Mouse (Mus musculus) ovary, adult 18-20 months (tissue): Measurements from ENCODE around the gene Accsl.

Experiments used
- DNase-seq: peaks from one replicate; pipeline ENCODE4 v3.0.0; 2022; ENCODE audit warnings: low spot score, mixed read lengths

Accsl gene

DNA sequence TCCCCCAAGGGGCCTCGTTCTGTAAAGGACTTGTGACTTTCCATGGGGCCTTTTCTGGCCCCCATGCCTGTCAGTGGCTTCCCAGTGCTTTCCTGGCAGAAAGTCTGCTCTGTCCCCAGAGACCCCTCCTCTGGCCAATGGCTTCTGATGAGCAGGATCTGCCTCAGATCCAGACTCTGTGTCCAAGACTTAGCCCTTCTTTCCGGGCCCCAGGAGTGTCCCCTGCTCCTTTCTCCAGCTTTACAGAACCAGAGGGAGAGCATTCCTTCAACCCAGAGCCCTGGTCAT is 5.2 kb upstream of the Accsl start:
- DNase-seq: no peak

DNA sequence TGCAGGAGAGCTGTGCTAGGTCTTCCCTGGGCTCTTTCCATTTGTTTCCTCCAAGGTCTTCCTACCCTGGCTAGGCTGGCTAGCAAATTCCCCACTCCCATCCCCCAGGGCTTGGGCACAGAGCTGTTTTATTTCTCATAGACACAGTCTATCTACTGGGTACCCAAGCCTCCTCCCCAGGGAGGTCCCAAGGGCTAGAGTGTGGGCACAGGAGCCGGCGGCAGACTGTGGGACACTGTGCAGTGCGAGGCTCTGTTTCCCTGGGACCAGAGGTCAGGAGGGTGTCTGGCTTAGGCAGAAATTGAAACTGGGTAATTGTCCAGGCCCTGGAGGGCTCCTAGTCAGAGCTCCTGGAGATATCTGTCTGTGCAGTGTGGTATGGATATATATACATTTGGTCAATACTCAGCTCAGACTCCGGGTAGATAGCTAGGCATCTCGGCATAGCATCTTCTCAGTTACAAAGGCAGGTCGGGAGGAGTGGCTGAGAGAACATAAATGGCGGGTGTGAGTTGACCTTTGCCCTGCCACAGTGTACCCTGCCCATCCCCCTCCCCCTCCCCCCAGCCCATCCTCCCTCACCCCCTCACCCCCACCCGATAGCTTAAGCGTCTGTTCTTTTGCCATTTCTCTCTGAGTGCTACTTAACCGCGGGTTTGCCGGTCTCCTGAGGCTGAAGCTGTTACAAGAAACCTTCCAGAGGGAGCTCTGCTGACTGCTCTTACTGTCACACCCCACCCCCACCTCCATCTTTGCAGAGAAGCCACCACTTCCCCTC is 4.7 kb upstream of the Accsl start:
- no peak for DNase-seq

DNA sequence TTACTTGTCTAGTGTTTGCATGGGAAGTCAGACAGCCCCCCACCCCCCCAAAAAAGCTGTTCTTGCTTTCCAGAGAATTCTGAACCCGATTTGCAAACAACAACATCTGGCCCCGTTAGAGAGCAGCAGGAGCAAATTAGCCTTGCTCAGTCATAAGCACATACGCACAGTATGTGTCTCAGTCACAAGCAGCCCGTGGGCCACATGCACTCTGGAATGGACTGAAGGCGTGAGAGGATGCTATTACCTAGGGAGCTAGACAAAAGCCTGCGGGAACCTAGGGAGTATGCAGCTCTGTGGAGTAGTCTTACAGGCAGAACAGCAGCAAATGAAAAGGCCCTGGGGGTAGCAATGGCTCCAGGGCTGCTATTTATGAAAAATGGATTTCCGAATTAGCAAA is 3.3 kb upstream of the Accsl start:
- DNase-seq: no peak

DNA sequence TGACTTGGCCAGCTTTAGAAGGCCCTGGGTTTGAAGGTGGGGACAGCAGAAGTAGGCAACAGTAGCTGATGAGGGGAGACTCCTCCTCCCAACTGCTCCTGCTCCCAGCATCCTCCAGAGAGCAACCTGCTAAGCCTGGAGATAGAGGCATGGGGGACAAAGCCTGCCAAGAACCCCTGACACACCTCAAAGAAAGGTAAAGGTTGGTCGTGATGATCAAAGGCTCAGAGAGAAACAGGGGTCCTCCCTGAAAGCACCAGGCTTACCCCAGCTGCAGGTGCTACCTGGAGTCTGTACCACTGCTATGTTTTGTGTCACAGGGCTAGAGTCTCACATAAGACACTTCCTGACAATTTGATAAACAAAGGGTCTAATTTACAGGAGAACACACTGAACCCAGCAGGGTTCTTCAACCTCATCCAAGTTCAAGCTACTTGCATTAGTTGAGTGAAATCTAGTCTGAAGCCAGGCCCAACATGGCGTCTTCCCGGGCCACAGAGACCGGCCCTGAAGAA is 2.5 kb upstream of the Accsl start:
- DNase-seq: no peak

DNA sequence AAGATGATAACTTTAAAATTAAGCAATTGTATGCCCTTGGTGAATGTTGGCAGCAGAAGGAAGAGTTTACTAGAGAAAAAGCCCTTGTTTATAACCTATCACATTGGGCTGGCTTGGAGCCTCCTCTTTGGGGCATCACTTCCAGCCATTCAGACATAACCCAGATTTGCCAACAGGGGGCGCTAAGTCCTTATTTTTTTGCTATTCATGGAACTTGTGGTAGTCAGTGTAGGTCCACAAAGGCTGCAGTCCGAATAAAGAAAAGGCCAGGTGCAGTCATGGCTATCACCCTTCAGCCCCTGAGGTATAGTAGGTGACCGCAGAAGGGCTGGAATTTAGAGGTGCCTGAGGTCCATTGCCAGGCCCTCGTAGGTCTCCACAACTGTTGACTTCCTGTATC is 1.9 kb upstream of the Accsl start:
- peak; percentile 21 for DNase-seq

DNA sequence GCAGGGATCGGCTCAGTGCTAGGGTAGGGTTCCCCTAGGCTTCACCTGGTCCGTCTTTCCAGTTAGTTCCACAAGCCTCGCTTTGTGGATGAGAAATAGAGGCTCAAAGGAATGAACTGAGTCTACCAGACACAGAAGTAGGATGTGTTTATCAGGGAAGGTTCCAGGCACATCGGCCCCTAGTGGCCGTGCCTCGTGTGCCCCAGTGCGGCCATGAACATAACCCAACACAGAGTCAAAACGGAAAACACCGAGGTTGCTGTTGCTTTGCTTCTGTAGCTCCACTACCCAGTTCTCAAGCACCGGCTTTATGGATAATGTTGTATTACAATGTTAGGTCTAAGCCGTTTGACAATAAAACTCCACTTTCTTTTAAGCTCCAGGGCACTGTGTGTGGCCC is 391 bp downstream of the Accsl start:
- no peak for DNase-seq

DNA sequence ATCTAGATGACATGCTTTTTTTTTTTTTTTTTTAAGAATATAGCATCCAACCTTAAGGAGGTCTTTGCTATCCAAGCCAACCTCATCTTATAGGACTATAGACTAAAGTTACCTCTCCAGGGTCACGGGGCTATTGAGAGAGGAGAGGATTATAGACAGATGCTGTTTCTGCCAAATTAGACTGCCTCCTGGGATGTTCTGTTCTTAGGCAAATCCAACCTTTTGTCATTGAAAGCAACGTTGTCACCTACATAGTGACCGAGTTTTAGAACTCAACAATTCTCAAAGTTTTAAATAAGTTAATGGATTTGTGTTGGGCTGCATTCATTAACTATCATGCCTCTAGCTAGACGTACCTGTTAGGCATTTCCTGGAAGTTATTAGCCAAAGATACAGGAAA is 5.7 kb downstream of the Accsl start:
- DNase-seq: no peak

DNA sequence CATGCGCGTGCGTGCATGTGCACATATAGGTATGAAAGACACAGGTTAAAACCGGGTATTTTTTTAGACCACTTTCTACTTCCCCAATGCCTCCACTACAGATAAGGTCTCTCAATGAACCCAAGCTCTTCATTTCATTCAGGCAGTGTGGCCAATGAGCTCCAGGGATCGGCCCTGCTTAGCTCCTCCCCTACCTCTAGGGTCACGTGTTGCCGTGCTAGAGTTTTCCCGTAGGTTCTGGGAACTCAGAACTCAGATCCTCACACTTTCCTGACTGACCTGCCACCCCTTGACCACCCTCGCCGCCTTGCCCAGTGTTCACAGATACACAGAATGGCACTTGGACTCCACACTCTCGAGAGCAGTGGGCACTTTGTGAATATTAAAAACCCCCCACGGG is 10.1 kb downstream of the Accsl start:
- no peak for DNase-seq

DNA sequence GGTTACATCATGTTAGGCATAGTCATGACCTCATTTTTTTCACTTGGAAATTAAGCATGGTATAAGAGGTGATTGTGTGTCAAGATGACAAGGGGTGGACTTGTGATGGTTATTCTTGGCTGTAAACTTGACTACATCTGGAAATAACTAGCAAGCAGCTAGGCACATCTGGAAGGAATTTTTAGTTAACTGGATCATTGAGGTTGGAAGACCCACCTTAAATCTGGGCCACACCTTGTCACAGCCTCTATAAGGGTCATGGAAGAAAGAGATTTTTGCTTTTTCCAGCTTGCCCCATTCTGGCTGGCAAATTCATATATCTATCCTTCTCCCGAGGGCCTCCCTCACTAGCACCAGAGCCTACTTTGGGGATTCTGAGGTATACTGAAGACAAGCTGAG is 17.7 kb downstream of the Accsl start:
- no peak for DNase-seq

DNA sequence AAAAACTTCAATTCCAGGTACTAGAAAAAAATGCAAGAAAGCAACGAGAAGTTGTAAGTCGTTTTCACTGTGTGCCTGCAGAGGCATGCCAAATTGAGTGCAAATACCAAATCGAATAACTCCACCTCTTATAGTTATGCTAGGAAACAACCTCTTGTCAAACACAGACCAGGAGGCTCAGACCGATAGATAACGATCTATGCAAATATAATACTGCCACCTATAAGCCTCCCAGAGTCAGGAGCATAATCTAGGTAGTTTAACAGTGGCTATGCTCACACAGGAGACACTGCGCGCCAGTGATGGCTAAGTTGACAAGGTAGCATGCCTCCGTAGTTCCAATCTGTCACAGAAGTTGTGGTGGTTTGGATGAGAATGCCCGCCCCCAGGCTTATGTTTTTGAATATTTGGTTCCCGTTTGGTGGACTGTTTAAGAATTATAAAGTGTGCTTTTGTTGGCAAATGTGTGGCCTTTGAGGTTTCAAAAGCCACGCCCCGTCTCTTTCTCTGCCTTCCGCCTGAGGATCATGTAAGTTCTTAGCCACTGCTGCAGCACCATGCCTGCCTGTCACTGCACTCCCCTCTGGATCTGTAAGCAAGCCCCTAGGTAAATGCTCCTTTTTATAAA is 18.5 kb downstream of the Accsl start:
- no peak for DNase-seq

DNA sequence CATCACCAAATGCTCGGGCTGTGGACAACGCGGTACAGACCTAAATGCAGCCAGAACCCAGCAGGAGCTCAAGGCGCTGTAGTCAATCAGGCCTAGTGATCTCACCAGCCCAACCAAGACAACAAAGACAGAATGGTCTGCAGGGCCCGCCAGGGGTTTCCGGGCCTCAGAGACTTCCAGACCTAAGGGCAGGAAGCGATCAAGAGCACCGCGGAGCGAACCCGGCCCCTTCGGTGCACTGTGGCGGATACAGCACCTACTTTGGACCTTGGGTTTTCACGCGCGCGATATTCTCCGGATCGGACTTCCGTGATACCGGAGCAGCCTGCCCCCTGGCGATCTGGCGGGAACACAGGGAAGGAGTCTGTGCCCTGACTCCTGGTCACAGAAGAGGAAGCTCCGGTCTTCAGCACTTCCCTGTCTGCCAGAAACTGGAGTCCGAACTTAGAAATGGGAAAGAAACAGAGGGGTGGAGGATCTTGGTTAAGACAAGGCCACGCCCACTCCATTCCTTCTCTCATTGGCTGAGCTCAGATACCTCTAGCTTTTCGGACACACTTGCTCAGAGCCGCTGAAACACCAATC is 19.4 kb downstream of the Accsl start, which contains the start of gene Accs:
TSS of gene Accs (minus strand) at position 439 of the 585 bp plus-strand sequence.
- DNase-seq: peak; percentile 80

DNA sequence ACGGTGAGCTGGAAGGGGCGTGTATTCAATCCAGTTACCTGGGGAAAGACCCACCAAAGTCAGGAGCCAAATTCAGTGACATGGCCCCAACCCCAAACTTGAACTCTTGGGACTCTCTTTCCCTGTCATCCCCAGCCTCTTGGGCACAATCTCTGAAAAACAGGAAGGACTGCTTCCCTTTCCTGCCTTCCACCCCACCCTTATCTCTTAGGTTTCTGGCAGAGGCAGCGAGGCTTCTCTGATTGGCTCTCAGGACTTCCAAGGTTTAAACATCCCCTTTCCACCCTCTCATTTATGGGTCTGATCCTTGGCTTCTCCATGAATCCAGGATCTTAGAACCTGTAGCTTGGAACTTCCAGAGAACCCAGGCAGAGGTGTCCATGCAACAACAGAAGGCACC is 27.6 kb downstream of the Accsl start:
- DNase-seq: no peak

DNA sequence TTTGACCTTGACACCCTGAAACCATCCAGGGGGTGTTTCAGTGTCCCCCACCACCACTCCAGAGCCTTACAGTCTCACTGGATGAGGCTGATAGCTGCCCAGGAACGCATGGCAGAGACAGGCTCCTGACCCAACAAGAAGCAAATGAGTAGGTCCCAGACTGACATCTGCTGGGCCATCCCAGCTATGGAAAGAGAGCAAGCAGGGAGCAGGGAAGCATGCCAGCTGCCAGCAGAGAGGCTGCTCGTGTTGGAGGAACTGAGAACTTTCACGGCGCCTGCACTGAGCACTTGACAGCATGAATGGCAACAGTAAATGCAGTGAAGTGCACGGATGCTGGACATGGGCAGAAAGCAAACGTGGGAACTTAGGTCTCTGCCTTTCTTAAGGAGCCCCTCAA is 28.8 kb downstream of the Accsl start:
- DNase-seq: no peak

DNA sequence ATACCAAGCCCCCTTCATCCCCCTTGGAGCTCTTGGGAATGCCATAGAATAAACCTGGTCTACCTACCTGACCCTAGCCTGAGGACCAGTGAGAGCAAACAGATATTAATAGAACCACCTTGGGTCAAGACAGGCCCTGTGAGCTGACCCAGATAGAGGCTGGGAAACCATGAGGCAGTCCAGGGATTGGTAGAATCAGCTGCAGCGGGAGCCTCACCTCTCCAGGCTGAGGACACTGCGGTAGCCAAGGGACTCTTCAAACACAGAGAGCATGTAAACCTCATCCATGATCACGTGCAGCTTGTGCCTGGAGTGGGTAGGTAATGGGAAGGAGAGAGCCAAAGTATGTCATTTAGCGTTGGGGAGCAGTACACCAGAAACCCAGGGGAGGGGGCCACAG is 30.0 kb downstream of the Accsl start:
- DNase-seq: no peak

DNA sequence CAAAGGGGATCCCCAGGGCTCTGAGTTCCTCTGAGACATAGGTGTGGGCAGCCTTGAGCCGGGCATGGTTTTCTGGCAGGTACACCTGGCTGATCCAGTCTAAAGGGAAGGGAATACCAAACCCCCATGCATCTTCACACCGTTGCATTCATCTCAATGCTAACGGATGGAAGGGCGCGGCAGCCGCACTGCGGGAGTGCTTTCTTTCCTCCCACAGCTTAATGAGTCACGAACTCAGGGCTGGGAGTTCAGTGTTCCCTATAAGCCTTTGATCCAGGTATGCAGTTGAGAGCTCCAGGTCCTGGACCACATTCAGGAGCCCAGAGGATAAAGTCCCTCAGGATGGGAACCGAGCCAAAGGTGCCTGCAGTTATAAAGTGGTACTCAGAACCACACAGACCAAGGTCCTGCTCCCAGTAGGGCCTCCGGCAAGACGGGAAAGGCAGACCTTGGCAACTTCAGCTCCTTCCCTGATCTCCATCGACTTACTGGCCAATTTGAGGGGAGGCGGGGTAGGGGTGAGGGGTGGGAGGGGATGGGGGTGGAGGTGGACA is 32.6 kb downstream of the Accsl start:
- DNase-seq: no peak

DNA sequence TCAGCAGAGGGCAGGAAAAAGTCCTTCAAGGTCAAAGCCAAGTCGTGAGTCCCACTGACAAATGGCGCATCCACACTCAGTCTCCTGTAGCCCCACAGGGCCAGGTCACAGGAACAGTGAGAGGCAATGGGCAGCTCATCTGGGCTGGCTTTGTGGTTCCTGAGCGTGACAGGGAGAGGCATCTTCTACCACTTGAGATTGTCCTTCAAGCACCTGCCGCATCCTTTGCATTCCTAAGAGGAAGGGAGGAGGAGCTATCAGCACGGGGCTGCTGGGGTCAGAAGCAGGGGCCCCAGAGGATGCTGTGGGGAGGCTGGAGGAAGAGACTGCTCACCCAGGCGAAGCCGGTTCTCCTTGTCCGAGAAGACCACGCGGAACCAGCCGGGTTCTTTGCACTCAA is 33.4 kb downstream of the Accsl start:
- DNase-seq: no peak

DNA sequence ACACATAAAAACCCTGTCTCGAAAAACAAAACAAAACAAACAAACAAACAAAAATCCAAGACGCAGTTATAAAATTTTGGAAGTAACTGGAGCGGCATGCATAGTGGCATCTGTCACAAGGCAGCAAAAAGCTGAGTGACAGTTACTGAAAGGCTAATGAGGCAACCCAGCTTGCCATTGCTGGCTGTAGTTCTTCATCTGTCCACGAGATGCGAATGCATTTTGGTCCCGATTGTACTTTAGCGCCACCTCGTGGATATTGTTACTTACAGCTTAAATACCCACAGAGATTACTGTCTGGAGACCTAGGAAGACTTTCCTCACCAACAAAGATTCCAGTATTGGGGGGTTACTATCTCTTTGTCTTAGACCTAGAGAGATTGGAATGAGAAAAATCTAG is 45.4 kb downstream of the Accsl start:
- DNase-seq: peak; percentile 32

DNA sequence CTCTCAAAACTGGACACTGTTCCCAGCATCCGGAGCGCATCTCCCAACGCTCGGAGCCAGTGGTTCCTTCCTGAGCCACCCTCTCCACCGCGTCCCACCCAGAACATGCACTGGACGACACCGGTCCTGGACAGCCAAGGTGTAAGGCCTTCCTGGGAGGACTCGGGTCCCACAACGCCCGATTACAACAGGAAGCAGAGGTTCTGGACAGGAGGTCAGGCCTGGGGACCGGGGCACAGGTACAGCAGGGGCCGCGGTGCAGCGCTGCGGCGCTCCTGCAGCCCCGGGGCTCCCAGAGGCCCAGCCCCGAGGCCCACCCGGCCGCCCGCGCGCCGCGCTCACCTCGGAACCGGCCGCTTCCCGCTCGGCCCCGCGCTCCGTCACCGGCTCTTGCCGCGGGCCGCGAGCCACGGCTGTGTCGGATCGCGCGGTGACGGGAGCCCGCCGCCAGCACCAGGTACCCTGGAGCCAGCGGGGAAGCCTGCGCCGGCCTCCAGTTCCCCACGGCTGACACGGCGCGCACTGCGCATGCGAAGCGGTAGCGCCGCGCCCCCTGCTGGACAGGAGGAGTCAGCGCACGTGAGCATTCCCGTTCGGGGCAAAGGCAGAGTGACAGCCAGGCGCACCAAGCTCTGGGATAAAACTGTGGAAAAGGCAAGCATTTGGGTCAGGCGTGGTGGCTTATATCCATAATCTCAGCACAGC is 46.8 kb downstream of the Accsl start, which contains the start of gene Ext2:
TSS of gene Ext2 (minus strand) at position 524 of the 705 bp plus-strand sequence.
- peak; percentile 70 for DNase-seq

DNA sequence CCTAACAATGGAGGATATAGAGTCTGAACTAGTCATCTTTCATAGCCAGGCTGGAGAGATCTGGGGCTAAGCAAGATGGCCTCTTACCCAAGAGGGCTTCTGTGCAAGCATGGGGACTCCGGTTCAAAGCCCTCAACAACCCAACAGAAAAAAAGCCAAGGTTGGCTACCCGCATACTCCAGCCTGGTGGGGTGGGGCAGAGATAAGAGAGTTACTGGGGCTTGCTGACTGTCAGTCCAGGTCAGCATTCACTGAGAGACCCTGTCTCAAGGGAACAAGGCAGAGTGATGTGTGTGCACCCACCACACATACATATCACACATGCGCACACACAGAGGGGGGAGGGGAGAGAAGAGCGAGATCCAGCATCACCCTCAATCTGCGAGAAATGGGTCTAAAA is 51.2 kb downstream of the Accsl start:
- DNase-seq: no peak

DNA sequence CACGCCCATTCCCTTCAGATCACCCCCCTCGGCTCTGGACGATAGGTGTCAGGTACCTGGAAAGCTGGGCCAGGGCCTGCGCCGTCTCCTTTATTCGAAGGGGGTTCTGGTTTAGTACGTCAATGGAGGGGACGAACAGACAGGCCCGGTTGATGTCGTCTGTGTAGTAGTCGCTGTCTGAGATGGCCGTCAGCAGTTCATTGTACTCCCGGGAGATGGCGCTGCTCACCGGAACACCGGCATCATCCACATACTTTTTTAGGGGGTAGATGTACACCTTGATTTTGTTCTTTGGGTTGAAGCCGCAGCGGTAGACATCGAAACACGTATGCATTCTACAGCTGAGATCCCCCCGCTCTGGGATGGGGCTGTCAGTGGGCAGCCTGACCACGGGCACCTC is 55.6 kb downstream of the Accsl start:
- DNase-seq: no peak

DNA sequence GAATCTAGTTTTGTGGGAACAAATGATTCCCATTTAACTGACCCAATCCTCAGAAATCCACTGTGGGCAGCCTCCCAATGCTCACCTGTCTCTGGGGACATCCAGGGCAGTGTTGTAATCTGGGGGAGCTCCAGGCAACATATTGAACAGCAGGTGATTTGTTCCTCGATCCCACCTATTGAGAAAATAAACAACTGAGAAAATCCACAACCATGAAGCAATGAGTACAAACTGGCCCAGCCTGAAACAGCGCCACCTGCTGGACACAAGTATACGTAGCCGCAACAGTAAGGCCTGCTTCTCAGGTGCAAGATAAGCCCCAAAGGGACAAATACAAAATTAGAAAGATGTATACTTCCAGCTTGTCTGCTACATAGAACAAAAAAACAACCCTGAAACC is 57.1 kb downstream of the Accsl start:
- DNase-seq: no peak

DNA sequence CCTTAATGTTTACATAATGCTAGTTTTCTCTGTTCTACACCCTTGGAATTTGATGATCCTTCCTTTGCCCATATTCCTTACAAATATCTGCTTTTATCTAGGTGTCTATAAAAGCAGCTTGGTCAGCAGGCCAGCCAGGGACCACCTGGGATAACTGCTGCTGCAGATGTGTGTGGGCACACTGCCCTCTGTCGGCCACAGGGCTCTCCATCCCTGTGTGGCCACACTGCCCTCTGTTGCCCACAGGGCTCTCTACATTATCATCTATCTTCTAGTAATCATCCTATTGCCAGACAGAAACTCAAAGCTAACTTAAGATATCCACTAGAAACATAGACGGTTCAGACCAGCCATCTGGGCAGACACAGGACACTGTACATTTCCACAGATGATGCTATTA is 59.0 kb downstream of the Accsl start:
- no peak for DNase-seq

DNA sequence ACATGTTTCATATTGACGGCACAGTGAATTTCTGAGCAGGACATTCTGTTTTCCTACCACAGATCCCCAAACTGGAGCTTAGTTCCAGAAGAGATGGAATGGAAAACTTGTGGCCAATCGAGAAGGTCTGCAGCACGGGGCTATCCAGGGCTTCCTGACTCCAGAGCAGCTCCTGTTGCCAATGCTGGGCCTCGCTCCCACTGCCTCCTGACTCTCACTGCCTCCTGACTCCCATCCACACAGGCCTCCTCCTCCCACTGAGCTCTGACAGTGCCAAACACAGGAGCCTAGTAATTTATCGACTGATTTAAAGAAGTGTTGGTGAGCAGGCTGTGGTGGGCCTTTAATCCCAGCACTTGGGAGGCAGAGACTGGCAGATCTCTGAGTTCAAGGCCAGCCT is 60.9 kb downstream of the Accsl start:
- DNase-seq: no peak
